Mouse (Mus musculus): ENCODE results near the gene Pacrg. TPM values are rescaled to one million over a fixed set of nuclear protein-coding genes. Genes with fewer than 3 reads are reported as not detected.

Pacrg gene
- polyA plus RNA-seq, 1 experiment, result 5.5 TPM

GRCm38 (mm10) chr17:10397336-10397735, 442.8 kb downstream of the Pacrg start:
- H3K79me3 ChIP-seq (ENCODE audit: low read depth), result no peaks in the 10 kb centered on the region
- H3K36me3 ChIP-seq (ENCODE audit: control insufficient read depth, insufficient read depth), result no peaks in the 10 kb centered on the region
- no peaks in the 10 kb centered on the region for H3K27me3 ChIP-seq (ENCODE audit: control insufficient read depth, insufficient read depth, insufficient read length)
- H3K79me2 ChIP-seq (ENCODE audit: control insufficient read depth, insufficient read depth), result no peaks in the 10 kb centered on the region
- no peak overlapping the region for H3ac ChIP-seq (ENCODE audit: control insufficient read depth, insufficient read length, low read depth)
- no peak overlapping the region for H3K4me3 ChIP-seq (ENCODE audit: insufficient read depth, poor library complexity, severe bottlenecking)
- no peak for TF ChIP-seq FOSL1 (IDR thresholded peaks at IDR 0.05; ENCODE audit: insufficient read depth, low read length, poor library complexity, severe bottlenecking)
- no peak for TF ChIP-seq MYOD1 (IDR thresholded peaks at IDR 0.05; ENCODE audit: control insufficient read depth, insufficient read length, low read depth)
- no peak for TF ChIP-seq MAX (IDR thresholded peaks at IDR 0.05)
- no peak for TF ChIP-seq CTCF (IDR thresholded peaks at IDR 0.05; ENCODE audit: control insufficient read depth, insufficient read depth, insufficient read length)
- TF ChIP-seq CEBPB (IDR thresholded peaks at IDR 0.05; ENCODE audit: low read depth), result no peak
- TF ChIP-seq USF1 (IDR thresholded peaks at IDR 0.05; ENCODE audit: low read depth), result no peak
- no peak for TF ChIP-seq MYOG (IDR thresholded peaks at IDR 0.05; ENCODE audit: control insufficient read depth, extremely low read depth, insufficient read length)

- Histone ChIP-seq H3K79me3 (ENCODE audit: low read depth) (no peaks in the 10 kb centered on the region), H3ac (ENCODE audit: control insufficient read depth, insufficient read length, low read depth) (no peak overlapping the region), H3K4me3 (ENCODE audit: insufficient read depth, poor library complexity, severe bottlenecking) (no peak overlapping the region), H3K79me2 (ENCODE audit: control insufficient read depth, insufficient read depth) (no peaks in the 10 kb centered on the region), H3K27me3 (ENCODE audit: control insufficient read depth, insufficient read depth, insufficient read length) (no peaks in the 10 kb centered on the region), H3K36me3 (ENCODE audit: control insufficient read depth, insufficient read depth) (no peaks in the 10 kb centered on the region)
- TF ChIP-seq MYOD1 (IDR thresholded peaks at IDR 0.05; ENCODE audit: control insufficient read depth, insufficient read length, low read depth) (no peak), USF1 (IDR thresholded peaks at IDR 0.05; ENCODE audit: low read depth) (no peak), MAX (IDR thresholded peaks at IDR 0.05) (no peak), CTCF (IDR thresholded peaks at IDR 0.05; ENCODE audit: control insufficient read depth, insufficient read depth, insufficient read length) (no peak), CEBPB (IDR thresholded peaks at IDR 0.05; ENCODE audit: low read depth) (no peak), FOSL1 (IDR thresholded peaks at IDR 0.05; ENCODE audit: insufficient read depth, low read length, poor library complexity, severe bottlenecking) (no peak), MYOG (IDR thresholded peaks at IDR 0.05; ENCODE audit: control insufficient read depth, extremely low read depth, insufficient read length) (no peak)
Measured at GRCm38 (mm10) chr17:10396863-10397262, 443.2 kb downstream of the Pacrg start.

- no peaks in the 10 kb centered on the region for H3K79me3 ChIP-seq (ENCODE audit: low read depth)
- no peaks in the 10 kb centered on the region for H3K27me3 ChIP-seq (ENCODE audit: control insufficient read depth, insufficient read depth, insufficient read length)
- no peak overlapping the region for H3ac ChIP-seq (ENCODE audit: control insufficient read depth, insufficient read length, low read depth)
- TF ChIP-seq USF1 (IDR thresholded peaks at IDR 0.05; ENCODE audit: low read depth), result no peak
- no peak for TF ChIP-seq CTCF (IDR thresholded peaks at IDR 0.05; ENCODE audit: control insufficient read depth, insufficient read depth, insufficient read length)
- no peak for TF ChIP-seq FOSL1 (IDR thresholded peaks at IDR 0.05; ENCODE audit: insufficient read depth, low read length, poor library complexity, severe bottlenecking)
- TF ChIP-seq MYOG (IDR thresholded peaks at IDR 0.05; ENCODE audit: control insufficient read depth, extremely low read depth, insufficient read length), result no peak
- TF ChIP-seq MAX (IDR thresholded peaks at IDR 0.05), result no peak
- no peak for TF ChIP-seq MYOD1 (IDR thresholded peaks at IDR 0.05; ENCODE audit: control insufficient read depth, insufficient read length, low read depth)
- no peak for TF ChIP-seq CEBPB (IDR thresholded peaks at IDR 0.05; ENCODE audit: low read depth)
- H3K36me3 ChIP-seq (ENCODE audit: control insufficient read depth, insufficient read depth), result no peaks in the 10 kb centered on the region
- no peaks in the 10 kb centered on the region for H3K79me2 ChIP-seq (ENCODE audit: control insufficient read depth, insufficient read depth)
- H3K4me3 ChIP-seq (ENCODE audit: insufficient read depth, poor library complexity, severe bottlenecking), result no peak overlapping the region
Measured at GRCm38 (mm10) chr17:10394855-10395254, 445.3 kb downstream of the Pacrg start.

- no peak overlapping the region for H3K4me3 ChIP-seq (ENCODE audit: insufficient read depth, poor library complexity, severe bottlenecking)
- H3K79me2 ChIP-seq (ENCODE audit: control insufficient read depth, insufficient read depth), result no peaks in the 10 kb centered on the region
- H3ac ChIP-seq (ENCODE audit: control insufficient read depth, insufficient read length, low read depth), result no peak overlapping the region
- H3K79me3 ChIP-seq (ENCODE audit: low read depth), result no peaks in the 10 kb centered on the region
- no peaks in the 10 kb centered on the region for H3K27me3 ChIP-seq (ENCODE audit: control insufficient read depth, insufficient read depth, insufficient read length)
- TF ChIP-seq CTCF (IDR thresholded peaks at IDR 0.05; ENCODE audit: control insufficient read depth, insufficient read depth, insufficient read length) (no peak), MAX (IDR thresholded peaks at IDR 0.05) (no peak), FOSL1 (IDR thresholded peaks at IDR 0.05; ENCODE audit: insufficient read depth, low read length, poor library complexity, severe bottlenecking) (no peak), USF1 (IDR thresholded peaks at IDR 0.05; ENCODE audit: low read depth) (no peak), CEBPB (IDR thresholded peaks at IDR 0.05; ENCODE audit: low read depth) (no peak), MYOD1 (IDR thresholded peaks at IDR 0.05; ENCODE audit: control insufficient read depth, insufficient read length, low read depth) (no peak), MYOG (IDR thresholded peaks at IDR 0.05; ENCODE audit: control insufficient read depth, extremely low read depth, insufficient read length) (no peak)
- no peaks in the 10 kb centered on the region for H3K36me3 ChIP-seq (ENCODE audit: control insufficient read depth, insufficient read depth)
Measured at GRCm38 (mm10) chr17:10393766-10394165, 446.3 kb downstream of the Pacrg start.

GRCm38 (mm10) chr17:10392342-10393034, 447.6 kb downstream of the Pacrg start:
- no peaks in the 10 kb centered on the region for H3K36me3 ChIP-seq (ENCODE audit: control insufficient read depth, insufficient read depth)
- H3K79me3 ChIP-seq (ENCODE audit: low read depth), result no peaks in the 10 kb centered on the region
- no peak for TF ChIP-seq CTCF (IDR thresholded peaks at IDR 0.05; ENCODE audit: control insufficient read depth, insufficient read depth, insufficient read length)
- no peak for TF ChIP-seq MYOG (IDR thresholded peaks at IDR 0.05; ENCODE audit: control insufficient read depth, extremely low read depth, insufficient read length)
- TF ChIP-seq MAX (IDR thresholded peaks at IDR 0.05), result no peak
- no peak for TF ChIP-seq CEBPB (IDR thresholded peaks at IDR 0.05; ENCODE audit: low read depth)
- TF ChIP-seq MYOD1 (IDR thresholded peaks at IDR 0.05; ENCODE audit: control insufficient read depth, insufficient read length, low read depth), result no peak
- TF ChIP-seq USF1 (IDR thresholded peaks at IDR 0.05; ENCODE audit: low read depth), result no peak
- TF ChIP-seq FOSL1 (IDR thresholded peaks at IDR 0.05; ENCODE audit: insufficient read depth, low read length, poor library complexity, severe bottlenecking), result no peak
- no peaks in the 10 kb centered on the region for H3K79me2 ChIP-seq (ENCODE audit: control insufficient read depth, insufficient read depth)
- H3K4me3 ChIP-seq (ENCODE audit: insufficient read depth, poor library complexity, severe bottlenecking), result no peak overlapping the region
- H3K27me3 ChIP-seq (ENCODE audit: control insufficient read depth, insufficient read depth, insufficient read length), result no peaks in the 10 kb centered on the region
- no peak overlapping the region for H3ac ChIP-seq (ENCODE audit: control insufficient read depth, insufficient read length, low read depth)
